Mouse (Mus musculus): Measurements from ENCODE around the gene Olfr1131.
"Not testable (repeated sequence)": the region's sequence is repeated elsewhere in the genome, so short reads cannot be mapped to it uniquely, and the experiment has no call there.

The Olfr1131 gene

GRCm38 (mm10) chr2:87626804-87627203 lies at the start of gene Olfr1131:
Gene Olfr1131, plus strand, starts transcription at chr2:87627104.
- no peak for DNase-seq (ENCODE audit: low spot score in 2 of 2)

- not testable (repeated sequence) for DNase-seq (ENCODE audit: low spot score in 2 of 2)
Observed at GRCm38 (mm10) chr2:87605912-87606311, 21.0 kb upstream of the Olfr1131 start, which contains the start of gene Olfr1130. Gene Olfr1130, plus strand, starts transcription at chr2:87606212.

- no peak for DNase-seq (ENCODE audit: low spot score in 2 of 2)
Observed at GRCm38 (mm10) chr2:87637435-87637834, 10.5 kb downstream of the Olfr1131 start, which contains the start of gene Olfr1132. Gene Olfr1132, minus strand, starts transcription at chr2:87637535.

- no peak for DNase-seq (ENCODE audit: low spot score in 2 of 2)
Observed at GRCm38 (mm10) chr2:87642441-87642840, 15.5 kb downstream of the Olfr1131 start.

GRCm38 (mm10) chr2:87647274-87647673 lies 20.4 kb downstream of the Olfr1131 start, which contains the start of gene Olfr1133:
Gene Olfr1133, minus strand, starts transcription at chr2:87647374.
- no peak for DNase-seq (ENCODE audit: low spot score in 2 of 2)

GRCm38 (mm10) chr2:87658360-87658759 lies 31.5 kb downstream of the Olfr1131 start, which contains the start of gene Olfr1134:
Gene Olfr1134, minus strand, starts transcription at chr2:87658460.
- DNase-seq (ENCODE audit: low spot score in 2 of 2): no peak

- no peak for DNase-seq (ENCODE audit: low spot score in 2 of 2)
Observed at GRCm38 (mm10) chr2:87673564-87673963, 46.7 kb downstream of the Olfr1131 start, which contains the start of gene Olfr1135. Gene Olfr1135, minus strand, starts transcription at chr2:87673664.

Data from frontal cortex, postnatal 10 days (tissue).